Mouse (Mus musculus) cerebellum, postnatal 10 days (tissue): ENCODE data around the gene Pear1.

ENCODE experiments used
- DNase-seq, 2 experiments: peaks; one replicate each; pipeline ENCODE4 v3.0.0; 2021; ENCODE audit warnings: mixed read lengths in 2 of 2

Gene Pear1

DNA sequence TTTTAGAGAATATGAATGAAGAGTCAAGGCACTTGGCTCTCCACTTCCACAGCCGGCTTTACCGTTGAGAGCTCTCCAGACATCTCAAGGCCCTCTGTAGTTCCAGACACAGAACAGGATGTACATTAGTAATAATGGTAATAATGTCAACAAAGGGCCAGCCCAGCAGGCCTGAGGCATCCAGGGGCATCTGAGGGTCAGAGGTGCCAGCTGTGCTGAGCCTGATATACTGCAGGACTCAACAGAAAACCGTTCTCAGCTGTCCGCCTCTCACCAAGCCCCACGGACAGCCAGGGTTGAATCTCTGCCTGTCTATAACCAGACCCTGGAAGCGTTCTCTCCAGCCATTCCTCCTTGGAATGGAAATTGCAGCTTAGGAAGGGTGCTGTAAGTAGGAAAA, 99.5 kb downstream of the Pear1 start:
- DNase-seq: no peak

DNA sequence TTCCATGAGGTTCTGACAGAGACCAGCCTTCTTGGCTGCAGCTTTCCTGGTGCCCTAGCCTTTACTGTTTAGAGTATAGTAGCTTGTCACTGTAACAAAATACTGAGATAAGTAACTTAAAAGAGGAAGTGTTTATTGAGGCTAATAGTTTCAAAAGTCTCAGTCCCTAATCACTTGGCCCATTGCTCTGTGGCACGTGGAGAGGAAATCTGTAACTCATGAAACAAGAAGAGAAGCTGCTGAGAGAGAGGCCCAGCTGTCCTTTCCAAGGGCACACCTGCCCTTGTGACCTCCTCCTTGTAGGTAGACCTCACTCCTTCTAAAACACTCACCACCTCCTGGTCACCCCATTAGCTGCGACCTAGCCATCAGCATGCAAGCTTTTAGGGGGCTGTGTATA, 105.6 kb downstream of the Pear1 start:
- DNase-seq: no peak
